In genomic region chr9:104099060-104099459, GRCm38 (mm10) we compare ENCODE assay signal across 26 mouse cellular contexts. TPM values are rescaled to one million over a fixed set of nuclear protein-coding genes. Genes with fewer than 3 reads are reported as not detected.
A peak's percentile ranks its signal among the peaks of the same experiment; 100 is the strongest.
DNase-seq lines count a peak whose midpoint lies in the region; ATAC-seq and TF ChIP-seq lines count a peak whose summit lies in the region.
"Had no signal": no experiment of that assay in that cellular context is flagged by ENCODE, and none has a peak within 500 bp of the region (broad histone marks: within the 10 kb centered on the region; RNA-seq: fewer than 3 reads in every experiment).

No protein-coding gene starts in this region.

- no peak for DNase-seq in testis, postnatal 10 days (ENCODE audit: low spot score)
- peak; percentile 61 for DNase-seq in WW6 (ENCODE audit: low read depth, low spot score)
- no peak for DNase-seq in right cerebral cortex, postnatal 36 days (ENCODE audit: low spot score in 2 of 2)
- no peak for DNase-seq in cerebellum, postnatal 36 days
- DNase-seq: cerebellum, adult 11 months; gastrocnemius, adult 2 months; heart, postnatal 4 days; kidney, adult 8-10 months; kidney, postnatal 10 days; right cerebral cortex, postnatal 14 days; spleen, adult 18-20 months; thymus, adult 18-20 months had no signal

- WGBS in liver, embryonic 12.5 days (ENCODE audit: insufficient replicate concordance), result 81% methylated on average over 11 of the region's 11 CpGs

- no peak overlapping the region for H3K4me2 ChIP-seq in liver, embryonic 12.5 days
- H3K4me2 ChIP-seq: forebrain, embryonic 13.5 days; heart, embryonic 15.5 days; hindbrain, embryonic 14.5 days; intestine, embryonic 15.5 days; liver, embryonic 11.5 days; neural tube, embryonic 13.5 days had no signal

- no peak for TF ChIP-seq EP300 in ES-Bruce4 (IDR thresholded peaks at IDR 0.05; ENCODE audit: insufficient read depth, low read depth, low read length)

- TF ChIP-seq POLR2A in testis, adult 2 months (IDR thresholded peaks at IDR 0.05; ENCODE audit: control insufficient read depth, low read depth, low read length), result no peak
- TF ChIP-seq POLR2A in ES-Bruce4 (IDR thresholded peaks at IDR 0.05; ENCODE audit: insufficient read depth, low read length), result no peak

- H3K9me3 ChIP-seq in ES-Bruce4 (replicated peaks; ENCODE audit: control insufficient read depth, insufficient read depth, low read length, poor library complexity, severe bottlenecking), result no peaks in the 10 kb centered on the region
- no peaks in the 10 kb centered on the region for H3K9me3 ChIP-seq in liver, embryonic 12.5 days (replicated peaks)
- H3K9me3 ChIP-seq: forebrain, embryonic 13.5 days; heart, embryonic 15.5 days; intestine, embryonic 15.5 days; midbrain, embryonic 10.5 days; neural tube, embryonic 13.5 days had no signal

- H3K4me1 ChIP-seq in testis, adult 2 months (ENCODE audit: control insufficient read depth, insufficient read depth, low read length), result no peaks in the 10 kb centered on the region; the same call in 1 of the 2 replicates
- peaks cover 14% of the 10 kb centered on the region for H3K4me1 ChIP-seq in ES-Bruce4 (ENCODE audit: control insufficient read depth, insufficient read depth, low read length)
- no peaks in the 10 kb centered on the region for H3K4me1 ChIP-seq in liver, embryonic 12.5 days
- H3K4me1 ChIP-seq: intestine, embryonic 15.5 days; midbrain, embryonic 10.5 days; neural tube, embryonic 13.5 days had no signal

- TF ChIP-seq CTCF in testis, adult 2 months (IDR thresholded peaks at IDR 0.05; ENCODE audit: control insufficient read depth, insufficient read depth, insufficient replicate concordance, low read depth, low read length), result no peak
- TF ChIP-seq CTCF in ES-Bruce4 (IDR thresholded peaks at IDR 0.05; ENCODE audit: low read depth, low read length), result no peak

- H3K27ac ChIP-seq in testis, adult 2 months (ENCODE audit: control insufficient read depth, insufficient read depth, low read depth, low read length), result no peak overlapping the region
- H3K27ac ChIP-seq in ES-Bruce4 (ENCODE audit: insufficient read depth, low read length), result no peak overlapping the region
- no peak overlapping the region for H3K27ac ChIP-seq in liver, embryonic 12.5 days
- H3K27ac ChIP-seq: forebrain, embryonic 13.5 days; gastrocnemius, adult 2 months; heart, embryonic 15.5 days; hindbrain, embryonic 14.5 days; intestine, embryonic 15.5 days; midbrain, embryonic 10.5 days; neural tube, embryonic 13.5 days had no signal

- H3K27me3 ChIP-seq in testis, adult 2 months (ENCODE audit: control insufficient read depth, insufficient read depth, low read length), result no peaks in the 10 kb centered on the region
- H3K27me3 ChIP-seq in ES-Bruce4 (ENCODE audit: control insufficient read depth, insufficient read depth, low read length, poor library complexity, severe bottlenecking), result no peaks in the 10 kb centered on the region
- H3K27me3 ChIP-seq in liver, embryonic 12.5 days (replicated peaks), result no peaks in the 10 kb centered on the region
- H3K27me3 ChIP-seq: forebrain, embryonic 13.5 days; heart, embryonic 15.5 days; intestine, embryonic 15.5 days; neural tube, embryonic 13.5 days had no signal

- peaks cover 2% of the 10 kb centered on the region; the same call in 1 of the 2 replicates for H3K36me3 ChIP-seq in testis, adult 2 months (ENCODE audit: control insufficient read depth, insufficient read depth, low read length)
- no peaks in the 10 kb centered on the region for H3K36me3 ChIP-seq in ES-Bruce4 (ENCODE audit: control insufficient read depth, insufficient read depth, low read length, poor library complexity, severe bottlenecking)
- H3K36me3 ChIP-seq in liver, embryonic 12.5 days, result 0 out of 2 replicates have a peak, but pooled peaks cover 6% of the 10 kb centered on the region
- H3K36me3 ChIP-seq: heart, embryonic 15.5 days; intestine, embryonic 15.5 days; midbrain, embryonic 10.5 days; neural tube, embryonic 13.5 days had no signal

- peak overlapping the region; percentile 67 for H3K4me3 ChIP-seq in testis, adult 2 months (ENCODE audit: control insufficient read depth, low read depth, low read length)
- peak overlapping the region; percentile 38 for H3K4me3 ChIP-seq in ES-Bruce4 (ENCODE audit: low read depth, low read length)
- H3K4me3 ChIP-seq in liver, embryonic 12.5 days, result no peak overlapping the region
- H3K4me3 ChIP-seq: forebrain, embryonic 13.5 days; gastrocnemius, adult 2 months; heart, embryonic 15.5 days; intestine, embryonic 15.5 days; midbrain, embryonic 10.5 days; myocyte; neural tube, embryonic 13.5 days had no signal

- H3K9ac ChIP-seq in ES-Bruce4 (ENCODE audit: low read depth, poor library complexity, severe bottlenecking), result no peak overlapping the region
- H3K9ac ChIP-seq in liver, embryonic 12.5 days, result no peak overlapping the region
- H3K9ac ChIP-seq: forebrain, embryonic 13.5 days; heart, embryonic 15.5 days; hindbrain, embryonic 14.5 days; intestine, embryonic 15.5 days; neural tube, embryonic 13.5 days had no signal

- ATAC-seq in liver, embryonic 12.5 days, result no peak
- ATAC-seq: forebrain, embryonic 13.5 days; intestine, embryonic 15.5 days; midbrain, embryonic 16.5 days had no signal

RNA-seq across cellular contexts. Expression of gene Ackr4, which starts 27.7 kb away (rescaled TPM):
- polyA plus RNA-seq in testis, adult 2 months (2012; rRNA removed), result 0.54 and 0.97 TPM in 2 replicates
- 7.4 and 7.7 TPM in 2 replicates for polyA plus RNA-seq in ES-Bruce4 (2011; ENCODE audit: insufficient read depth, insufficient read length, low read depth, missing spikeins)
- 0.66 TPM in 2 replicates for polyA plus RNA-seq in liver, embryonic 12.5 days (2016; fragmentation: Nextera tagmentation; extraction: Ambion mirVana)

RNA-seq across cellular contexts. Expression of gene Acad11, which starts 35.9 kb away (rescaled TPM):
- 18.2 and 18.8 TPM in 2 replicates for polyA plus RNA-seq in testis, adult 2 months (2012; rRNA removed)
- 36.6 and 40.5 TPM in 2 replicates for polyA plus RNA-seq in ES-Bruce4 (2011; ENCODE audit: insufficient read depth, insufficient read length, low read depth, missing spikeins)
- 10.5 and 11.5 TPM in 2 replicates for polyA plus RNA-seq in liver, embryonic 12.5 days (2016; fragmentation: Nextera tagmentation; extraction: Ambion mirVana)

RNA-seq across cellular contexts. Expression of gene Uba5, which starts 36.1 kb away (rescaled TPM):
- polyA plus RNA-seq in testis, adult 2 months (2012; rRNA removed), result 7.1 and 8.4 TPM in 2 replicates
- polyA plus RNA-seq in ES-Bruce4 (2011; ENCODE audit: insufficient read depth, insufficient read length, low read depth, missing spikeins), result 29.0 and 30.4 TPM in 2 replicates
- 27.4 and 28.4 TPM in 2 replicates for polyA plus RNA-seq in liver, embryonic 12.5 days (2016; fragmentation: Nextera tagmentation; extraction: Ambion mirVana)

RNA-seq across cellular contexts. Expression of gene Gm28305, which starts 58.6 kb away (rescaled TPM):
- polyA plus RNA-seq in testis, adult 2 months (2012; rRNA removed), result not detected in 2 replicates
- not detected in 2 replicates for polyA plus RNA-seq in ES-Bruce4 (2011; ENCODE audit: insufficient read depth, insufficient read length, low read depth, missing spikeins)
- polyA plus RNA-seq in liver, embryonic 12.5 days (2016; fragmentation: Nextera tagmentation; extraction: Ambion mirVana), result not detected in 2 replicates
- polyA plus RNA-seq: embryonic facial prominence, embryonic 14.5 days; forebrain, embryonic 13.5 days; heart, embryonic 15.5 days; hindbrain, embryonic 14.5 days; intestine, embryonic 15.5 days; limb, embryonic 11.5 days; liver, embryonic 11.5 days; midbrain, embryonic 10.5 days; midbrain, embryonic 16.5 days; myocyte; neural tube, embryonic 13.5 days had no signal
